Mouse (Mus musculus): ENCODE results near the gene Samt4. TPM values are rescaled to one million over a fixed set of nuclear protein-coding genes. Genes with fewer than 3 reads are reported as not detected.
"Not testable (repeated sequence)": the region's sequence is repeated elsewhere in the genome, so short reads cannot be mapped to it uniquely, and the experiment has no call there.

Samt4 gene
- polyA plus RNA-seq (2015; fragmentation: Nextera tagmentation; extraction: Ambion mirVana): not detected in 2 replicates

DNA sequence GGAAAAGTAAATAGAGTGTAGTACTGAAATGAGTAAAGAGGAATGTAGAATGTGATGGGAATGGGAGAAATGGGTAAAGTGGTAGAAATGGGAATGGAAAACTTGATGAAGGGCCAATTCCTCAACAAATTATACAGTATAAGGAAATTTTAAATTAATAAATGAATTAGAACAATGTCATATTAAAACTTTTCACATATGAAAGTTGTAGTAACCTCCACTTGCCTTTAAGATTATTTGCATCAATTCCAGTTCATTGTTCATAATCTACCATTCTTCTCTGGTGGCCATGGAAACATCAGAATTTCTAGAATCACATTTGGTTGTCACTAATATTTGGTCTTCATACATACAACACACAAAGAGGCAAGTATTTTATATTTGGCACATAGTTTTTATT is at the start of gene Samt4:
Gene Samt4 (plus strand): TSS at position 301 of the 400 bp plus-strand sequence.
- Histone ChIP-seq H3K36me3 (ENCODE audit: control insufficient read depth, insufficient read depth, low read length) (no peaks in the 10 kb centered on the region), H3K9ac (ENCODE audit: low read length) (no peak within 1 kb of the TSS), H3K9me3 (ENCODE audit: control insufficient read depth, low read length) (no peaks in the 10 kb centered on the region), H3K4me3 (ENCODE audit: low read length) (no peak within 1 kb of the TSS), H3K27ac (ENCODE audit: low read length) (no peak within 1 kb of the TSS), H3K27me3 (ENCODE audit: control insufficient read depth, insufficient read depth, low read depth, low read length) (no peaks in the 10 kb centered on the region), H3K4me1 (replicated peaks; ENCODE audit: control insufficient read depth, insufficient read depth, low read length) (no peaks in the 10 kb centered on the region), H3K4me2 (ENCODE audit: low read depth, low read length) (no peak within 1 kb of the TSS)
- ATAC-seq (ENCODE audit: low read depth): no peak

DNA sequence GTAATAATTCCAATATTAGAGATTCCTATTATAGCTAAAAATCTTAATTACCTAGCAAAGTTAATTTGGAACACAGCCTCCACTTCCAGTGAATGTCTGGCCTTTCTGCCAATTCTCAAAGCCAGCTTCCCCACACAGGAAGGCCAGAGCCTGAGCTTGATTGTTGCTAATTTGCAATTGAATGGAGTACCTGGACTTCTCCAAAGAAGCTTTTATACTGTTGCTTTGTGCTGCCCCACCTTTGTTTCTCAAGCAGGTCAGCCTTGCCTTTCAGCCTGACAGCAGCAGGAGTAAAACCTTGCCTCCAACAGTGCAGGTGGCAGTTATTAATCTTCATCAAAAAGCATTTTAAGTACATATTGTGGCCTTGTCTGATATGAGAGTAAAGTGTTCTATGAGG is 38.1 kb upstream of the Samt4 start:
- not testable (repeated sequence) for H3K27ac ChIP-seq (ENCODE audit: low read length); H3K4me1 ChIP-seq (replicated peaks; ENCODE audit: control insufficient read depth, insufficient read depth, low read length); ATAC-seq (ENCODE audit: low read depth); H3K36me3 ChIP-seq (ENCODE audit: control insufficient read depth, insufficient read depth, low read length); H3K4me3 ChIP-seq (ENCODE audit: low read length); H3K27me3 ChIP-seq (ENCODE audit: control insufficient read depth, insufficient read depth, low read depth, low read length); H3K4me2 ChIP-seq (ENCODE audit: low read depth, low read length); H3K9ac ChIP-seq (ENCODE audit: low read length); H3K9me3 ChIP-seq (ENCODE audit: control insufficient read depth, low read length)

DNA sequence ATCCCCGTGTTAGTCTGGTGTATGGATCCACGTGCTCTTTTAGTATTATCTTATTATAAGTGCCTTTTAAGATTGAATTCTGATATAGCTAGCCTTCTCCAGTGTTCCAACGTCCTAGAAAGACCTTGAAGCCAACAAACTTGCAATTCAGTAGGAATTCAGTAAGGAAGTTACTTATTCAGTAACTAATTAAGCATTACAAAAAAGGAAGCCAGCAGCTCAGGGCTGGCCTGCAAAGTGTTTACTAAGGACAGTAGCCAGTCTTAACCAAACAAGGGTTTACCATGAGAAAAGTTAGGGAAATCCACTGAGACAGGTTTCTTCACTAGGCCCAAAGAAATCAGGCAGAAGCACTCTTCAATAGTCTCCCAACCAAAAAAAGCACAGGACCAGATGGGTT is 13.4 kb upstream of the Samt4 start:
- WGBS: 57% methylated on average over 3 of the region's 3 CpGs
- not testable (repeated sequence) for ATAC-seq (ENCODE audit: low read depth); H3K9ac ChIP-seq (ENCODE audit: low read length); H3K27ac ChIP-seq (ENCODE audit: low read length); H3K36me3 ChIP-seq (ENCODE audit: control insufficient read depth, insufficient read depth, low read length); H3K27me3 ChIP-seq (ENCODE audit: control insufficient read depth, insufficient read depth, low read depth, low read length); H3K4me2 ChIP-seq (ENCODE audit: low read depth, low read length); H3K9me3 ChIP-seq (ENCODE audit: control insufficient read depth, low read length); H3K4me1 ChIP-seq (replicated peaks; ENCODE audit: control insufficient read depth, insufficient read depth, low read length); H3K4me3 ChIP-seq (ENCODE audit: low read length)

Other genes with a start within 250 kb of the Samt4 start
- gene 4930524N10Rik, start 138.6 kb upstream of the Samt4 start, polyA plus RNA-seq (2015; fragmentation: Nextera tagmentation; extraction: Ambion mirVana): not detected in 2 replicates
- gene Samt2, start 97.4 kb downstream of the Samt4 start, polyA plus RNA-seq (2015; fragmentation: Nextera tagmentation; extraction: Ambion mirVana): not detected in 2 replicates

Data from lung, embryonic 16.5 days (tissue).